ENCODE assay signal across 8 mouse cellular contexts in genomic region chr11:106364712-106365111, GRCm38 (mm10). TPM values are rescaled to one million over a fixed set of nuclear protein-coding genes. Genes with fewer than 3 reads are reported as not detected.
A peak's percentile ranks its signal among the peaks of the same experiment; 100 is the strongest.
DNase-seq lines count a peak whose midpoint lies in the region; ATAC-seq and TF ChIP-seq lines count a peak whose summit lies in the region.

No protein-coding gene starts in this region.

- no peak overlapping the region for H3K4me3 ChIP-seq in kidney, postnatal 0 days (replicated peaks; ENCODE audit: low read depth, low read length)
- H3K4me3 ChIP-seq in limb, embryonic 14.5 days (replicated peaks; ENCODE audit: low read length): no peak overlapping the region

- H3K9me3 ChIP-seq in kidney, postnatal 0 days (replicated peaks; ENCODE audit: low read length): no peaks in the 10 kb centered on the region
- no peaks in the 10 kb centered on the region for H3K9me3 ChIP-seq in limb, embryonic 14.5 days (ENCODE audit: control insufficient read depth, low read length)

- ATAC-seq in kidney, postnatal 0 days (replicated peaks; ENCODE audit: low FRiP score, low read depth): peak; percentile 75; the same call in 1 of the 2 replicates
- peak; percentile 35; the same call in 1 of the 2 replicates for ATAC-seq in limb, embryonic 14.5 days (ENCODE audit: low FRiP score, low read depth)

- H3K27me3 ChIP-seq in kidney, postnatal 0 days (ENCODE audit: insufficient read depth, low read length): no peaks in the 10 kb centered on the region
- H3K27me3 ChIP-seq in limb, embryonic 14.5 days (ENCODE audit: control insufficient read depth, insufficient read depth, low read length): no peaks in the 10 kb centered on the region

- peak; percentile 79 for DNase-seq in kidney, postnatal 0 days (ENCODE audit: low spot score)
- DNase-seq in kidney, adult 18-20 months: no peak
- DNase-seq in embryo, embryonic 10 days (ENCODE audit: low spot score): peak; percentile 14
- peak; percentile 75 for DNase-seq in gastrocnemius, postnatal 14 days
- DNase-seq in limb, embryonic 14.5 days (ENCODE audit: low spot score): no peak
- DNase-seq in right cerebral cortex, postnatal 4 days: peak; percentile 12
- DNase-seq in layer of hippocampus, postnatal 14 days (ENCODE audit: low spot score in 2 of 2): no peak
- no peak for DNase-seq in natural killer cell, adult 2 months (ENCODE audit: low spot score in 2 of 2)

- no peak overlapping the region for H3K9ac ChIP-seq in kidney, postnatal 0 days (ENCODE audit: low read depth, low read length)
- no peak overlapping the region for H3K9ac ChIP-seq in limb, embryonic 14.5 days (ENCODE audit: low read depth, low read length, severe bottlenecking)

- WGBS in kidney, postnatal 0 days: 16% methylated on average over 11 of the region's 11 CpGs
- 19% methylated on average over 11 of the region's 11 CpGs for WGBS in limb, embryonic 14.5 days

- peaks cover 13% of the 10 kb centered on the region; the same call in 1 of the 2 replicates for H3K4me1 ChIP-seq in kidney, postnatal 0 days (replicated peaks; ENCODE audit: insufficient read depth, low read length)
- H3K4me1 ChIP-seq in limb, embryonic 14.5 days (ENCODE audit: control insufficient read depth, insufficient read depth, low read length): peaks cover 5% of the 10 kb centered on the region

- intact Hi-C loops in gastrocnemius, postnatal 14 days (cut with DNase I; ENCODE audit: low total_unique reads): no loop called here

- no peak for TF ChIP-seq POLR2A in limb, embryonic 14.5 days (IDR thresholded peaks at IDR 0.05; ENCODE audit: borderline replicate concordance, extremely low read depth, insufficient read depth, insufficient read length)

- TF ChIP-seq CTCF in kidney, postnatal 0 days (IDR thresholded peaks at IDR 0.05; ENCODE audit: low read depth): no peak

- peak overlapping the region; percentile 18; the same call in 1 of the 2 replicates for H3K4me2 ChIP-seq in kidney, postnatal 0 days (ENCODE audit: low read length)
- H3K4me2 ChIP-seq in limb, embryonic 14.5 days (replicated peaks; ENCODE audit: low read depth, low read length, severe bottlenecking): 0 out of 2 replicates have a peak overlapping the region, but pooled peaks have one; percentile 5

- H3K36me3 ChIP-seq in kidney, postnatal 0 days (ENCODE audit: insufficient read depth, low read length): no peaks in the 10 kb centered on the region
- no peaks in the 10 kb centered on the region for H3K36me3 ChIP-seq in limb, embryonic 14.5 days (ENCODE audit: control insufficient read depth, insufficient read depth, low read length)

- peak overlapping the region; percentile 54 for H3K27ac ChIP-seq in kidney, postnatal 0 days
- H3K27ac ChIP-seq in limb, embryonic 14.5 days (replicated peaks; ENCODE audit: low read depth, low read length): no peak overlapping the region

RNA-seq across cellular contexts. Expression of gene Prr29, which starts 0.6 kb away (rescaled TPM):
- polyA plus RNA-seq in kidney, postnatal 0 days (2015; fragmentation: Nextera tagmentation; extraction: Ambion mirVana): 0.15 and 0.24 TPM in 2 replicates
- 10 to 100 TPM; 11.8 to 13.1 TPM for total RNA-seq in gastrocnemius, postnatal 14 days (2021)
- polyA plus RNA-seq in limb, embryonic 14.5 days (2012; rRNA removed): 1.1 TPM in 2 replicates
- polyA plus RNA-seq in limb, embryonic 14.5 days (2014; fragmentation: Nextera tagmentation; extraction: Ambion mirVana): 0.59 TPM in 1 of 2 replicates, not detected in the other
- total RNA-seq in layer of hippocampus, postnatal 14 days (2021): under 1 TPM in 1 of 2 experiments, not detected in 1; 0.74 TPM

RNA-seq across cellular contexts. Expression of gene Scn4a, which starts 11.6 kb away (rescaled TPM):
- polyA plus RNA-seq in kidney, postnatal 0 days (2015; fragmentation: Nextera tagmentation; extraction: Ambion mirVana): 0.22 and 0.37 TPM in 2 replicates
- total RNA-seq in gastrocnemius, postnatal 14 days (2021): 100 to 1,000 TPM; 178 to 181 TPM
- 2.0 and 2.5 TPM in 2 replicates for polyA plus RNA-seq in limb, embryonic 14.5 days (2012; rRNA removed)
- polyA plus RNA-seq in limb, embryonic 14.5 days (2014; fragmentation: Nextera tagmentation; extraction: Ambion mirVana): 0.15 and 0.30 TPM in 2 replicates
- not detected for total RNA-seq in layer of hippocampus, postnatal 14 days (2021)

RNA-seq across cellular contexts. Expression of gene Icam2, which starts 23.2 kb away (rescaled TPM):
- polyA plus RNA-seq in kidney, postnatal 0 days (2015; fragmentation: Nextera tagmentation; extraction: Ambion mirVana): 62.5 and 63.3 TPM in 2 replicates
- 10 to 100 TPM; 11.7 to 12.2 TPM for total RNA-seq in gastrocnemius, postnatal 14 days (2021)
- polyA plus RNA-seq in limb, embryonic 14.5 days (2012; rRNA removed): 32.8 and 34.5 TPM in 2 replicates
- polyA plus RNA-seq in limb, embryonic 14.5 days (2014; fragmentation: Nextera tagmentation; extraction: Ambion mirVana): 42.9 and 46.4 TPM in 2 replicates
- 1 to 10 TPM; 4.5 to 5.9 TPM for total RNA-seq in layer of hippocampus, postnatal 14 days (2021)

RNA-seq across cellular contexts. Expression of gene Cd79b, which starts 50.1 kb away (rescaled TPM):
- polyA plus RNA-seq in kidney, postnatal 0 days (2015; fragmentation: Nextera tagmentation; extraction: Ambion mirVana): 7.7 and 7.8 TPM in 2 replicates
- total RNA-seq in gastrocnemius, postnatal 14 days (2021): 1 to 10 TPM; 1.0 to 1.1 TPM
- polyA plus RNA-seq in limb, embryonic 14.5 days (2012; rRNA removed): 2.6 and 2.7 TPM in 2 replicates
- 3.0 and 5.0 TPM in 2 replicates for polyA plus RNA-seq in limb, embryonic 14.5 days (2014; fragmentation: Nextera tagmentation; extraction: Ambion mirVana)
- under 1 TPM; 0.43 to 0.67 TPM for total RNA-seq in layer of hippocampus, postnatal 14 days (2021)

Comparison
In these comparisons a context has a peak if more than half of its experiments do, and no peak if none do; other contexts are left out.
1. DNase-seq: peak in kidney, postnatal 0 days (single experiment), embryo, embryonic 10 days (single experiment), gastrocnemius, postnatal 14 days (single experiment) and right cerebral cortex, postnatal 4 days (single experiment); none in kidney, adult 18-20 months (single experiment), limb, embryonic 14.5 days (single experiment), layer of hippocampus, postnatal 14 days (0 of 2) and natural killer cell, adult 2 months (0 of 2).
2. RNA of gene Prr29, which starts 0.6 kb away (total RNA-seq): 11.8 to 13.1 TPM in gastrocnemius, postnatal 14 days; 0.74 TPM in layer of hippocampus, postnatal 14 days; every median in the first group is over 4 times any median in the second.
3. RNA of gene Scn4a, which starts 11.6 kb away (total RNA-seq): 178 to 181 TPM in gastrocnemius, postnatal 14 days; not detected in layer of hippocampus, postnatal 14 days; every median in the first group is over 100 times any median in the second.